Mouse (Mus musculus) mature B cell (primary cell): ENCODE results near the gene 1700011L22Rik.

Experiments
- in situ Hi-C: fragments of 300-500 bp; cut with MboI; formaldehyde crosslinking; loops from 2 replicates; pipeline ENCODE4 v1.14.3; 2019

1700011L22Rik gene

GRCm38 (mm10) chr8:79165276-79165675, 83.1 kb downstream of the 1700011L22Rik start:
- in situ Hi-C loops = no loop called here

- in situ Hi-C loops = no loop called here
Observed at GRCm38 (mm10) chr8:79164336-79164735, 84.0 kb downstream of the 1700011L22Rik start.

GRCm38 (mm10) chr8:79162533-79163308, 85.6 kb downstream of the 1700011L22Rik start:
- in situ Hi-C loops = no loop called here

GRCm38 (mm10) chr8:79161172-79161778, 87.1 kb downstream of the 1700011L22Rik start:
- in situ Hi-C loops = no loop called here
